Mouse (Mus musculus) cerebellum, adult 2 months (tissue): ENCODE data around the gene Ankrd17.

Source experiments
- CTCF ChIP-seq: fragments of 200-500 bp; IDR thresholded peaks from 2 replicates; pipeline ENCODE4 v1.5.1; 2011; ENCODE audit warnings: low read depth, mild to moderate bottlenecking, control low read depth, low read length, moderate library complexity, borderline replicate concordance; ENCODE audit not compliant: insufficient read depth
- POLR2A ChIP-seq: fragments of 200-500 bp; IDR thresholded peaks from 2 replicates; pipeline ENCODE4 v1.6.1; 2011; ENCODE audit warnings: low read length, control low read depth, borderline replicate concordance; ENCODE audit not compliant: insufficient read depth

- TF ChIP-seq CTCF = no peak
- TF ChIP-seq POLR2A = no peak
These were observed 149.2 kb downstream of the Ankrd17 start for GRCm38 (mm10) chr5:90217226-90217625.
